In the genomic region with DNA sequence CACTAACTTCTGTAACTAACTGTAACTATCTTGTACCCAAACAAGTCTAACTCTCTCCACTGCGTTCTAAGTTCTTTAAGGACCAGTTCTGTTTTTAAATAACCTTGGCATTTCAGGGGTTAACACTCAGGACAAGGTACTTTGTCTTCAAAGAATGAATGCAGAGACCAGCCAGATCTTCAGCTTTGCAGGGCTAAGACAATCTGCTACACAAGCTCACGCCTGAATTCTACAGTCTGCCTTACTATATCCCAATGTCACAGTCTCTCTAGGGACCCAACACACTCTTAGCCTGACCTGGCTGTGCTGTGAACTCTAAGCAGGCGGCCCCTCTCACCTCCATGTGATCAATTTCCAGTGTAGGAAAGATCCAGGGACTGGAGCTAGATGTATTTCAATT, we compare ENCODE assay signal across 25 mouse cellular contexts. TPM values are rescaled to one million over a fixed set of nuclear protein-coding genes. Genes with fewer than 3 reads are reported as not detected.
"Had no signal": no experiment of that assay in that cellular context is flagged by ENCODE, and none has a peak within 500 bp of the region (broad histone marks: within the 10 kb centered on the region; RNA-seq: fewer than 3 reads in every experiment).

No protein-coding gene starts in this region.

- H3K4me3 ChIP-seq: gastrocnemius, adult 2 months; heart, adult 2 months; heart, embryonic 10.5 days; heart, embryonic 12.5 days; hindbrain, embryonic 10.5 days; hindbrain, embryonic 12.5 days; intestine, embryonic 15.5 days; layer of hippocampus, adult 2 months; left cerebral cortex, adult 2 months; limb, embryonic 12.5 days; liver, embryonic 13.5 days had no signal

- H3K27me3 ChIP-seq: intestine, embryonic 15.5 days had no signal

- H3K4me1 ChIP-seq: liver, embryonic 13.5 days had no signal

- H3K36me3 ChIP-seq: heart, embryonic 10.5 days; heart, embryonic 12.5 days; hindbrain, embryonic 10.5 days; hindbrain, embryonic 12.5 days; intestine, embryonic 15.5 days; limb, embryonic 12.5 days; liver, embryonic 13.5 days had no signal

- H3K9me3 ChIP-seq: heart, embryonic 10.5 days; heart, embryonic 12.5 days; hindbrain, embryonic 10.5 days; hindbrain, embryonic 12.5 days; intestine, embryonic 15.5 days; limb, embryonic 12.5 days; liver, embryonic 13.5 days had no signal

- DNase-seq: gastrocnemius, adult 2 months; gastrocnemius, postnatal 10 days; gastrocnemius, postnatal 25 days; heart, adult 2 months; heart, postnatal 10 days; heart, postnatal 4 days; kidney, adult 18-20 months; kidney, adult 8-10 months; kidney, postnatal 10 days; kidney, postnatal 25 days; kidney, postnatal 4 days; liver, embryonic 13.5 days had no signal

- H3K27ac ChIP-seq: gastrocnemius, adult 2 months; heart, adult 2 months; heart, embryonic 10.5 days; hindbrain, embryonic 10.5 days; hindbrain, embryonic 12.5 days; hindbrain, embryonic 14.5 days; intestine, embryonic 15.5 days; layer of hippocampus, adult 2 months; left cerebral cortex, adult 2 months; limb, embryonic 12.5 days; liver, embryonic 13.5 days had no signal

- H3K4me2 ChIP-seq: heart, embryonic 12.5 days; hindbrain, embryonic 12.5 days; hindbrain, embryonic 14.5 days; intestine, embryonic 15.5 days; limb, embryonic 12.5 days; liver, embryonic 13.5 days had no signal

- H3K9ac ChIP-seq: heart, embryonic 12.5 days; hindbrain, embryonic 12.5 days; hindbrain, embryonic 14.5 days; intestine, embryonic 15.5 days; limb, embryonic 12.5 days; liver, embryonic 13.5 days had no signal

- ATAC-seq: hindbrain, embryonic 16.5 days; inflammation-experienced regulatory T-cells, adult 6 months; intestine, embryonic 15.5 days; intestine, postnatal 0 days had no signal

RNA-seq across cellular contexts. Expression of a gene that starts 3.0 kb away (rescaled TPM):
- polyA plus RNA-seq: liver, adult 2 months; liver, embryonic 13.5 days had no signal
